Mouse (Mus musculus) heart, postnatal 14 days (tissue): ENCODE measurements at regions not wholly inside any gene's neighbourhood (a gene's known extent, or its start where the extent isn't known, plus 50 kb on each side); places are given as distances from the start of the nearest gene placed in this dataset.

Experiments used
- DNase-seq, 2 experiments: peaks; one replicate each; pipeline ENCODE4 v3.0.0; 2021 to 2022
- intact Hi-C: fragments of 180-260 bp; cut with DNase I; formaldehyde crosslinking; loops from one replicate; pipeline ENCODE4 v1.15.1; 2025

- intact Hi-C loops = no loop called here
These were observed 70.4 kb upstream of the Zdhhc17 start for GRCm38 (mm10) chr10:111080322-111080721.

GRCm38 (mm10) chr10:111079051-111079450 lies 69.1 kb upstream of the Zdhhc17 start:
- no peak for DNase-seq
- intact Hi-C loops = no loop called here

More at GRCm38 (mm10) chr10:111080322-111080721, 70.4 kb upstream of the Zdhhc17 start:
- DNase-seq = no peak

GRCm38 (mm10) chr10:111077632-111078031 lies 67.7 kb upstream of the Zdhhc17 start:
- no peak for DNase-seq
- intact Hi-C loops = no loop called here

- intact Hi-C loops = no loop called here
- DNase-seq = peak; percentile 19 to 21
These were observed 64.0 kb upstream of the Zdhhc17 start for GRCm38 (mm10) chr10:111073851-111074430.

- DNase-seq = no peak
- intact Hi-C loops = no loop called here
These were observed 63.3 kb upstream of the Zdhhc17 start for GRCm38 (mm10) chr10:111073262-111073661.

GRCm38 (mm10) chr10:111072554-111072909 lies 62.6 kb upstream of the Zdhhc17 start:
- DNase-seq = no peak
- intact Hi-C loops = no loop called here

GRCm38 (mm10) chr10:111071805-111072553 lies 62.0 kb upstream of the Zdhhc17 start:
- intact Hi-C loops = no loop called here
- no peak for DNase-seq

GRCm38 (mm10) chr10:111066146-111066545 lies 56.2 kb upstream of the Zdhhc17 start:
- DNase-seq = no peak
- intact Hi-C loops = no loop called here

- intact Hi-C loops = no loop called here
- no peak for DNase-seq
These were observed 50.7 kb upstream of the Zdhhc17 start for GRCm38 (mm10) chr10:111060626-111061025.
